Mouse (Mus musculus): Measurements from ENCODE around the gene Usp5. TPM values are rescaled to one million over a fixed set of nuclear protein-coding genes. Genes with fewer than 3 reads are reported as not detected.

Gene Usp5
- polyA plus RNA-seq, 1 experiment from 2014 or later, result 212 TPM

Other genes starting within 250 kb of the Usp5 start
- gene C1s2, start 193.4 kb downstream of the Usp5 start, polyA plus RNA-seq (2016; fragmentation: Nextera tagmentation; extraction: Ambion mirVana), result 0.11 TPM in 1 of 2 replicates, not detected in the other
- 35.8 and 38.7 TPM in 2 replicates for gene Lpcat3, start 166.5 kb downstream of the Usp5 start, polyA plus RNA-seq (2016; fragmentation: Nextera tagmentation; extraction: Ambion mirVana)
- 217 and 243 TPM in 2 replicates for gene Emg1, start 117.3 kb downstream of the Usp5 start, polyA plus RNA-seq (2016; fragmentation: Nextera tagmentation; extraction: Ambion mirVana)
- 401 and 471 TPM in 2 replicates for gene Phb2, start 117.1 kb downstream of the Usp5 start, polyA plus RNA-seq (2016; fragmentation: Nextera tagmentation; extraction: Ambion mirVana)
- 6.1 and 7.2 TPM in 2 replicates for gene Ptpn6, start 90.8 kb downstream of the Usp5 start, polyA plus RNA-seq (2016; fragmentation: Nextera tagmentation; extraction: Ambion mirVana)
- gene Grcc10, start 88.1 kb downstream of the Usp5 start, polyA plus RNA-seq (2016; fragmentation: Nextera tagmentation; extraction: Ambion mirVana), result 445 and 490 TPM in 2 replicates
- not detected in 2 replicates for gene Gm45234, start 73.5 kb downstream of the Usp5 start, polyA plus RNA-seq (2016; fragmentation: Nextera tagmentation; extraction: Ambion mirVana)
- 10.2 and 10.5 TPM in 2 replicates for gene Atn1, start 73.0 kb downstream of the Usp5 start, polyA plus RNA-seq (2016; fragmentation: Nextera tagmentation; extraction: Ambion mirVana)
- 4.6 and 6.5 TPM in 2 replicates for gene Eno2, start 59.8 kb downstream of the Usp5 start, polyA plus RNA-seq (2016; fragmentation: Nextera tagmentation; extraction: Ambion mirVana)
- 1.3 and 1.4 TPM in 2 replicates for gene Lrrc23, start 49.8 kb downstream of the Usp5 start, polyA plus RNA-seq (2016; fragmentation: Nextera tagmentation; extraction: Ambion mirVana)
- gene Spsb2, start 20.8 kb downstream of the Usp5 start, polyA plus RNA-seq (2016; fragmentation: Nextera tagmentation; extraction: Ambion mirVana), result 8.8 and 10.0 TPM in 2 replicates
- gene Tpi1, start 15.2 kb downstream of the Usp5 start, polyA plus RNA-seq (2016; fragmentation: Nextera tagmentation; extraction: Ambion mirVana), result 786 and 953 TPM in 2 replicates
- gene Cdca3, start 63 bp upstream of the Usp5 start, polyA plus RNA-seq (2016; fragmentation: Nextera tagmentation; extraction: Ambion mirVana), result 258 and 273 TPM in 2 replicates
- 0.89 and 3.4 TPM in 2 replicates for gene Gnb3, start 10.8 kb upstream of the Usp5 start, polyA plus RNA-seq (2016; fragmentation: Nextera tagmentation; extraction: Ambion mirVana)
- 8.3 and 9.9 TPM in 2 replicates for gene P3h3, start 28.3 kb upstream of the Usp5 start, polyA plus RNA-seq (2016; fragmentation: Nextera tagmentation; extraction: Ambion mirVana)
- gene Gpr162, start 34.5 kb upstream of the Usp5 start, polyA plus RNA-seq (2016; fragmentation: Nextera tagmentation; extraction: Ambion mirVana), result 2.8 and 3.6 TPM in 2 replicates
- gene Cd4, start 58.7 kb upstream of the Usp5 start, polyA plus RNA-seq (2016; fragmentation: Nextera tagmentation; extraction: Ambion mirVana), result 0.05 TPM in 1 of 2 replicates, not detected in the other
- 1.0 and 1.5 TPM in 2 replicates for gene Lag3, start 82.2 kb upstream of the Usp5 start, polyA plus RNA-seq (2016; fragmentation: Nextera tagmentation; extraction: Ambion mirVana)
- 261 and 296 TPM in 2 replicates for gene Ptms, start 90.6 kb upstream of the Usp5 start, polyA plus RNA-seq (2016; fragmentation: Nextera tagmentation; extraction: Ambion mirVana)
- 428 and 435 TPM in 2 replicates for gene Mlf2, start 101.9 kb upstream of the Usp5 start, polyA plus RNA-seq (2016; fragmentation: Nextera tagmentation; extraction: Ambion mirVana)
- gene Cops7a, start 136.1 kb upstream of the Usp5 start, polyA plus RNA-seq (2016; fragmentation: Nextera tagmentation; extraction: Ambion mirVana), result 140 and 142 TPM in 2 replicates
- gene Pianp, start 167.2 kb upstream of the Usp5 start, polyA plus RNA-seq (2016; fragmentation: Nextera tagmentation; extraction: Ambion mirVana), result 0.81 and 2.1 TPM in 2 replicates
- gene Zfp384, start 179.7 kb upstream of the Usp5 start, polyA plus RNA-seq (2016; fragmentation: Nextera tagmentation; extraction: Ambion mirVana), result 9.3 and 9.5 TPM in 2 replicates
- gene Ing4, start 210.3 kb upstream of the Usp5 start, polyA plus RNA-seq (2016; fragmentation: Nextera tagmentation; extraction: Ambion mirVana), result 121 and 149 TPM in 2 replicates
- gene Acrbp, start 220.2 kb upstream of the Usp5 start, polyA plus RNA-seq (2016; fragmentation: Nextera tagmentation; extraction: Ambion mirVana), result 10.1 and 14.2 TPM in 2 replicates
- gene Lpar5, start 238.4 kb upstream of the Usp5 start, polyA plus RNA-seq (2016; fragmentation: Nextera tagmentation; extraction: Ambion mirVana), result 0.16 and 0.19 TPM in 2 replicates

All from midbrain, embryonic 10.5 days (tissue).